In genomic region chr5:124529191-124529651, GRCm38 (mm10) we compare ENCODE assay signal across 8 mouse cellular contexts. TPM values are rescaled to one million over a fixed set of nuclear protein-coding genes. Genes with fewer than 3 reads are reported as not detected.
DNase-seq lines count a peak whose midpoint lies in the region; ATAC-seq and TF ChIP-seq lines count a peak whose summit lies in the region.

No protein-coding gene starts in this region.

- intact Hi-C loops in gastrocnemius, postnatal 14 days (cut with DNase I; ENCODE audit: low total_unique reads) = no loop called here
- intact Hi-C loops in heart, adult 2 months (cut with DNase I) = loop anchor here (2.0 kb wide), 2 partner anchors 18 to 30 kb away; no protein-coding TSS in a partner anchor
- intact Hi-C loops in left cerebral cortex, postnatal 25 days (cut with DNase I) = no loop called here

- peak; percentile 24; the same call in 1 of the 2 replicates for TF ChIP-seq EP300 in heart, adult 2 months (IDR thresholded peaks at IDR 0.05; ENCODE audit: insufficient read depth, low read depth, low read length)

- H3K27me3 ChIP-seq in heart, adult 2 months (ENCODE audit: control insufficient read depth, insufficient read depth, low read length) = no peaks in the 10 kb centered on the region
- H3K27me3 ChIP-seq in kidney, embryonic 15.5 days = no peaks in the 10 kb centered on the region
- no peaks in the 10 kb centered on the region for H3K27me3 ChIP-seq in midbrain, embryonic 10.5 days (ENCODE audit: low read depth, poor library complexity, severe bottlenecking)

- no peak; the same call in 1 of the 2 replicates for ATAC-seq in kidney, embryonic 15.5 days (replicated peaks; ENCODE audit: low FRiP score)

- H3K9ac ChIP-seq in heart, adult 2 months (ENCODE audit: low read depth, low read length) = peak overlapping the region; percentile 92
- H3K9ac ChIP-seq in kidney, embryonic 15.5 days = peak overlapping the region; percentile 25

- no peak; the same call in 1 of the 2 replicates for TF ChIP-seq POLR2A in heart, adult 2 months (IDR thresholded peaks at IDR 0.05; ENCODE audit: insufficient read depth, low read depth, low read length)

- TF ChIP-seq CTCF in heart, adult 2 months (IDR thresholded peaks at IDR 0.05) = no peak

- peak overlapping the region; percentile 91 for H3K4me2 ChIP-seq in kidney, embryonic 15.5 days

- no peaks in the 10 kb centered on the region; the same call in none of the 2 replicates for H3K4me1 ChIP-seq in heart, adult 2 months (ENCODE audit: control insufficient read depth, insufficient read depth, low read length)
- peaks cover 57% of the 10 kb centered on the region for H3K4me1 ChIP-seq in kidney, embryonic 15.5 days
- peaks cover 48% of the 10 kb centered on the region for H3K4me1 ChIP-seq in midbrain, embryonic 10.5 days

- peak; percentile 61 for DNase-seq in gastrocnemius, adult 18-20 months (ENCODE audit: low spot score)
- DNase-seq in gastrocnemius, postnatal 14 days = no peak
- peak; percentile 52 to 65 for DNase-seq in heart, adult 2 months
- no peak for DNase-seq in midbrain, embryonic 10.5 days (ENCODE audit: low spot score)
- no peak for DNase-seq in T-cell, adult 2 months (ENCODE audit: low spot score)
- no peak for DNase-seq in left cerebral cortex, postnatal 25 days (ENCODE audit: low spot score in 2 of 2)
- DNase-seq in embryo, embryonic 10.5 days (ENCODE audit: low spot score) = no peak

- H3K9me3 ChIP-seq in kidney, embryonic 15.5 days (replicated peaks) = no peaks in the 10 kb centered on the region
- no peaks in the 10 kb centered on the region for H3K9me3 ChIP-seq in midbrain, embryonic 10.5 days (replicated peaks)

- peak overlapping the region; percentile 89 for H3K4me3 ChIP-seq in heart, adult 2 months
- H3K4me3 ChIP-seq in kidney, embryonic 15.5 days (replicated peaks) = peak overlapping the region; percentile 90
- H3K4me3 ChIP-seq in midbrain, embryonic 10.5 days = peak overlapping the region; percentile 90

- peak overlapping the region; percentile 96 for H3K27ac ChIP-seq in heart, adult 2 months
- H3K27ac ChIP-seq in kidney, embryonic 15.5 days = peak overlapping the region; percentile 92
- H3K27ac ChIP-seq in midbrain, embryonic 10.5 days (replicated peaks) = peak overlapping the region; percentile 66

- peaks cover 4% of the 10 kb centered on the region; the same call in 1 of the 2 replicates for H3K36me3 ChIP-seq in heart, adult 2 months (ENCODE audit: control insufficient read depth, insufficient read depth, low read length)
- peaks cover 5% of the 10 kb centered on the region; the same call in 1 of the 2 replicates for H3K36me3 ChIP-seq in kidney, embryonic 15.5 days
- H3K36me3 ChIP-seq in midbrain, embryonic 10.5 days = peaks cover 26% of the 10 kb centered on the region

- peaks cover 3% of the 10 kb centered on the region for H3K79me2 ChIP-seq in heart, adult 2 months (replicated peaks; ENCODE audit: control insufficient read depth, insufficient read depth, low read length)

- WGBS in heart, adult 2 months = 11% methylated on average over 8 of the region's 8 CpGs
- 5% methylated on average over 8 of the region's 8 CpGs for WGBS in kidney, embryonic 15.5 days
- 52% methylated on average over 8 of the region's 8 CpGs for WGBS in midbrain, embryonic 10.5 days

RNA-seq across cellular contexts. Expression of gene Rilpl1, which starts 2.0 kb away (rescaled TPM):
- 100 to 1,000 TPM; 261 to 262 TPM for total RNA-seq in gastrocnemius, adult 18-20 months (2021)
- total RNA-seq in gastrocnemius, postnatal 14 days (2021) = 10 to 100 TPM; 61.8 to 96.0 TPM
- total RNA-seq in heart, adult 2 months (2021) = 100 to 1,000 TPM; 189 to 251 TPM
- 166 and 182 TPM in 2 replicates for polyA plus RNA-seq in heart, adult 2 months (2012; rRNA removed)
- polyA plus RNA-seq in kidney, embryonic 15.5 days (2015; fragmentation: Nextera tagmentation; extraction: Ambion mirVana) = 21.8 and 22.8 TPM in 2 replicates
- polyA plus RNA-seq in midbrain, embryonic 10.5 days (2016; fragmentation: Nextera tagmentation; extraction: Ambion mirVana) = 20.2 and 22.7 TPM in 2 replicates
- 10 to 100 TPM; 75.2 to 95.7 TPM for total RNA-seq in left cerebral cortex, postnatal 25 days (2021)

RNA-seq across cellular contexts. Expression of gene Tmed2, which starts 11.3 kb away (rescaled TPM):
- total RNA-seq in gastrocnemius, adult 18-20 months (2021) = 100 to 1,000 TPM; 145 to 151 TPM
- 100 to 1,000 TPM; 138 to 152 TPM for total RNA-seq in gastrocnemius, postnatal 14 days (2021)
- 100 to 1,000 TPM; 167 to 194 TPM for total RNA-seq in heart, adult 2 months (2021)
- 80.9 and 150 TPM in 2 replicates for polyA plus RNA-seq in heart, adult 2 months (2012; rRNA removed)
- 519 and 585 TPM in 2 replicates for polyA plus RNA-seq in kidney, embryonic 15.5 days (2015; fragmentation: Nextera tagmentation; extraction: Ambion mirVana)
- polyA plus RNA-seq in midbrain, embryonic 10.5 days (2016; fragmentation: Nextera tagmentation; extraction: Ambion mirVana) = 466 and 495 TPM in 2 replicates
- total RNA-seq in left cerebral cortex, postnatal 25 days (2021) = 100 to 1,000 TPM in 1 of 2 experiments, 10 to 100 TPM in 1; 96.4 to 113 TPM

RNA-seq across cellular contexts. Expression of gene Ddx55, which starts 23.4 kb away (rescaled TPM):
- 1 to 10 TPM; 4.1 to 4.2 TPM for total RNA-seq in gastrocnemius, adult 18-20 months (2021)
- total RNA-seq in gastrocnemius, postnatal 14 days (2021) = 1 to 10 TPM; 3.5 to 4.1 TPM
- total RNA-seq in heart, adult 2 months (2021) = 1 to 10 TPM; 6.2 to 7.5 TPM
- polyA plus RNA-seq in heart, adult 2 months (2012; rRNA removed) = 5.3 and 7.7 TPM in 2 replicates
- 13.6 and 15.8 TPM in 2 replicates for polyA plus RNA-seq in kidney, embryonic 15.5 days (2015; fragmentation: Nextera tagmentation; extraction: Ambion mirVana)
- 18.4 and 19.1 TPM in 2 replicates for polyA plus RNA-seq in midbrain, embryonic 10.5 days (2016; fragmentation: Nextera tagmentation; extraction: Ambion mirVana)
- total RNA-seq in left cerebral cortex, postnatal 25 days (2021) = 10 to 100 TPM; 22.0 to 27.9 TPM

RNA-seq across cellular contexts. Expression of gene Snrnp35, which starts 46.3 kb away (rescaled TPM):
- total RNA-seq in gastrocnemius, adult 18-20 months (2021) = 10 to 100 TPM; 21.0 to 28.1 TPM
- total RNA-seq in gastrocnemius, postnatal 14 days (2021) = 10 to 100 TPM; 27.3 to 28.4 TPM
- total RNA-seq in heart, adult 2 months (2021) = 10 to 100 TPM; 10.5 to 14.5 TPM
- polyA plus RNA-seq in heart, adult 2 months (2012; rRNA removed) = 2.4 and 4.5 TPM in 2 replicates
- 26.7 and 27.4 TPM in 2 replicates for polyA plus RNA-seq in kidney, embryonic 15.5 days (2015; fragmentation: Nextera tagmentation; extraction: Ambion mirVana)
- polyA plus RNA-seq in midbrain, embryonic 10.5 days (2016; fragmentation: Nextera tagmentation; extraction: Ambion mirVana) = 35.1 and 35.5 TPM in 2 replicates
- total RNA-seq in left cerebral cortex, postnatal 25 days (2021) = 10 to 100 TPM; 21.0 to 27.2 TPM

RNA-seq across cellular contexts. Expression of gene Eif2b1, which starts 49.7 kb away (rescaled TPM):
- total RNA-seq in gastrocnemius, adult 18-20 months (2021) = 10 to 100 TPM; 36.0 to 36.2 TPM
- total RNA-seq in gastrocnemius, postnatal 14 days (2021) = 10 to 100 TPM; 40.2 to 42.9 TPM
- 10 to 100 TPM; 23.5 to 27.6 TPM for total RNA-seq in heart, adult 2 months (2021)
- 18.4 and 24.7 TPM in 2 replicates for polyA plus RNA-seq in heart, adult 2 months (2012; rRNA removed)
- polyA plus RNA-seq in kidney, embryonic 15.5 days (2015; fragmentation: Nextera tagmentation; extraction: Ambion mirVana) = 72.5 and 73.1 TPM in 2 replicates
- polyA plus RNA-seq in midbrain, embryonic 10.5 days (2016; fragmentation: Nextera tagmentation; extraction: Ambion mirVana) = 86.7 and 86.9 TPM in 2 replicates
- 10 to 100 TPM; 31.3 to 31.7 TPM for total RNA-seq in left cerebral cortex, postnatal 25 days (2021)

Comparison
In these comparisons a context has a peak if more than half of its experiments do, and no peak if none do; other contexts are left out.
1. DNase-seq: peak in gastrocnemius, adult 18-20 months (single experiment) and heart, adult 2 months (2 of 2); none in gastrocnemius, postnatal 14 days (single experiment), midbrain, embryonic 10.5 days (single experiment), T-cell, adult 2 months (single experiment), left cerebral cortex, postnatal 25 days (0 of 2) and embryo, embryonic 10.5 days (single experiment).
2. Peak in every context shown above with its lines, with median percentiles within 50 percentile points of each other: H3K27ac ChIP-seq and H3K4me3 ChIP-seq.